Mouse (Mus musculus): ENCODE results near the gene Tex2. TPM values are rescaled to one million over a fixed set of nuclear protein-coding genes. Genes with fewer than 3 reads are reported as not detected.
A peak's percentile ranks its signal among the peaks of the same experiment; 100 is the strongest.

Tex2 gene
- total and polyA plus RNA-seq, 2 experiments from 2014 or later = 23.0 to 49.3 TPM

DNA sequence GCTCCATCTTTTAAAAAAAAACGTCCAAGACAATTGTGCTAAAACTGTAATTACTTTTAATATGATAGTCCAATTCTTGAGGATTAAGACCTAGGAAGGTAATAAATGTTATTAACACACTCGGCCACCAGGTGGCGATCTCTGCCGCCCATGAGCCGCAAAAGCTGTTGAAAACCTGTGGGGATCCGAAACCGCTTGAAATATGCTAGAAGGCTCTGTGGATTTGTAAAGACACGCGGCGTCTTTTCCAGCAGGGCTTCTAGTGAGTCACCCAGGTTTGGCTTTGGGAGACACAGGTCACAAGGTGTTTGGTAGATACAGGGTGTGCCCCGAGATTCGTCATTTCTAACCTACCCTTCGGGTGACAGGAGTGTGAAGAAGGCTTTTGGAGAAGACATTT, 35.1 kb upstream of the Tex2 start:
- H3K27ac ChIP-seq (ENCODE audit: low read depth, low read length) = no peak overlapping the region
- no peak overlapping the region for H3K4me3 ChIP-seq (ENCODE audit: low read depth, low read length)
- TF ChIP-seq CTCF (IDR thresholded peaks at IDR 0.05; ENCODE audit: low read depth) = peak; percentile 87
- DNase-seq (peak; percentile 87), ATAC-seq (no peak)
- WGBS = 24% methylated on average over 13 of the region's 13 CpGs
- H3K9ac ChIP-seq = no peak overlapping the region
- no peaks in the 10 kb centered on the region for H3K9me3 ChIP-seq (ENCODE audit: low read length)
- no peaks in the 10 kb centered on the region for H3K4me1 ChIP-seq (ENCODE audit: insufficient read depth)
- H3K4me2 ChIP-seq (ENCODE audit: low read depth) = no peak overlapping the region
- H3K36me3 ChIP-seq (ENCODE audit: insufficient read depth) = no peaks in the 10 kb centered on the region
- H3K27me3 ChIP-seq (ENCODE audit: insufficient read depth, low read length) = no peaks in the 10 kb centered on the region

DNA sequence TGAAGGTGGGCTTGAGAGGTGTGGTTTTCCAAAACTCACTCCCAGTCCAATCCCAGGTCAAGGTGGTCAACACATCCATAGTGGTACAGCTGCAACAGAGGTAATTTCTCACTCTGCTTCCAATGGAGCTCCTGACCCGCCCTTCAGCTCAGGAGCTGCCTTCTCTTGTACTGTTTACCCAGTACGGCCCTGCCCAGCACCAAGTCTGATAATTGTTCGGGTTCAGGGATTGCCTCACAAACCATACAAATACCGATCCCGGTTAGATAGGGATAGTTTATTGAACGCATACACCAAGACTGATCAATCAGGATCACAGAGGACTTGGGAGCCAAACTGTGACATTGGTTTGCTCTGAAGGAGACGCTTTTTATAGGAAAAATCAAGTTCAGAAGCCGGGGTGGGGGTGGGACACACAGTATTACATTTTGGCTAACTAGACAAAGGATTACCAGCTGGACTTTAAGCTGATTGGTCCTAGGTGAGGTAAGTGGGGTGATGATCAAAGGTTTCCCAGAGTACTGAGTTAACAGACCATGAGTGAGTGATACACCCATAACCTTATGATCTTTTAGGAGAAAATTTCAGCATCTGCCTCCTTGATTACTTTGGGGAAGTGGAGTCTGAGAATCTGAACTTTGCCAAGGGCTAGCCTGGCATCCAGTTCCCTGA, 29.9 kb upstream of the Tex2 start:
- H3K4me1 ChIP-seq (ENCODE audit: insufficient read depth) = peaks cover 11% of the 10 kb centered on the region; the same call in 1 of the 2 replicates
- H3K9me3 ChIP-seq (ENCODE audit: low read length) = no peaks in the 10 kb centered on the region
- H3K9ac ChIP-seq = no peak overlapping the region
- no peaks in the 10 kb centered on the region for H3K27me3 ChIP-seq (ENCODE audit: insufficient read depth, low read length)
- no peak overlapping the region for H3K4me3 ChIP-seq (ENCODE audit: low read depth, low read length)
- no peak for ATAC-seq
- no peak overlapping the region for H3K27ac ChIP-seq (ENCODE audit: low read depth, low read length)
- no peaks in the 10 kb centered on the region for H3K36me3 ChIP-seq (ENCODE audit: insufficient read depth)
- DNase-seq = no peak
- no peak for TF ChIP-seq CTCF (IDR thresholded peaks at IDR 0.05; ENCODE audit: low read depth)
- WGBS = 82% methylated on average over 8 of the region's 8 CpGs
- H3K4me2 ChIP-seq (ENCODE audit: low read depth) = no peak overlapping the region

DNA sequence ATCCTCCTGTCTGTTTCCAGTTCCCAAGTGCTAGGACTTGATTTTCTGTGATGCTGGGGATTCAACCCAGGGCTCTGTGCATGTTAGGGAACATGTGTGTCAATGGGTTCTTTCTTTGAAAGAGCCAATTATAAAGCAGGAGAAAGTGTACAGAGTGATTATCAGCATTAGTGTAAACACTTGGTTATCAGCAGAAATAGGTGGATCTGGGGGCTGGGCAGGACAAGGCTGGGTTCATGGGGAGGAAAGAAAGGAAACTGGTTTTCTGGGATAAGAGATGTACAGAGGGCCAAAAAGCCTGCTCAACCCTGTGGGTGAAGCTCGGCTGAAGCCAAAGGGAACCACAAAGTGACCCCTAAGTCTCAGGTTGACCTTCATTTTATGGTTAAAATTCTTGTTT, 28.4 kb upstream of the Tex2 start:
- Histone ChIP-seq H3K9ac (no peak overlapping the region), H3K27ac (ENCODE audit: low read depth, low read length) (no peak overlapping the region), H3K4me1 (ENCODE audit: insufficient read depth) (peaks cover 11% of the 10 kb centered on the region; the same call in 1 of the 2 replicates), H3K4me2 (ENCODE audit: low read depth) (no peak overlapping the region), H3K9me3 (ENCODE audit: low read length) (no peaks in the 10 kb centered on the region), H3K27me3 (ENCODE audit: insufficient read depth, low read length) (no peaks in the 10 kb centered on the region), H3K4me3 (ENCODE audit: low read depth, low read length) (no peak overlapping the region), H3K36me3 (ENCODE audit: insufficient read depth) (no peaks in the 10 kb centered on the region)
- no peak for DNase-seq
- 84% methylated on average over 1 of the region's 1 CpGs for WGBS
- ATAC-seq = no peak
- TF ChIP-seq CTCF (IDR thresholded peaks at IDR 0.05; ENCODE audit: low read depth) = no peak

- H3K4me2 ChIP-seq (ENCODE audit: low read depth) = no peak overlapping the region
- H3K4me3 ChIP-seq (ENCODE audit: low read depth, low read length) = no peak overlapping the region
- ATAC-seq = no peak
- no peak for TF ChIP-seq CTCF (IDR thresholded peaks at IDR 0.05; ENCODE audit: low read depth)
- H3K9me3 ChIP-seq (ENCODE audit: low read length) = no peaks in the 10 kb centered on the region
- peaks cover 11% of the 10 kb centered on the region; the same call in 1 of the 2 replicates for H3K4me1 ChIP-seq (ENCODE audit: insufficient read depth)
- no peak overlapping the region for H3K27ac ChIP-seq (ENCODE audit: low read depth, low read length)
- H3K9ac ChIP-seq = no peak overlapping the region
- 18% methylated on average over 9 of the region's 9 CpGs for WGBS
- H3K27me3 ChIP-seq (ENCODE audit: insufficient read depth, low read length) = no peaks in the 10 kb centered on the region
- DNase-seq = no peak
- H3K36me3 ChIP-seq (ENCODE audit: insufficient read depth) = no peaks in the 10 kb centered on the region
Observed at GRCm38 (mm10) chr11:106640059-106640458, 26.8 kb upstream of the Tex2 start.

DNA sequence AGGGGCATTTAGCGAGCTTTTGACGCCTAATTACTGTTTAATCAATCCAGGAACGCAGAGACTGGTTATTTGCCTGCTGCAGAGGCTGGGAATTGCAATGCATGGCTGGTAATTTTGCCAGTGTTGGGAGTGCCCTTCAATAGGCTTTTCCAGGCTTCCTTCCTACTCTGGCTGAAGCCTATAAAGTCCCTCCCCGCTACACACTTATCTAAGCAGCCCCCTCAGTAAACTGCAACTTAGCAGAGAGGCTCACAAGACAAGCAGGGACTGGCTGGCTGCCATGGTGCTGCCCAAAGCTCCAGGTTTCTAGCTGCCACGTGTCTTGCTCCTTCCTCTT, 26.1 kb upstream of the Tex2 start:
- no peak for TF ChIP-seq CTCF (IDR thresholded peaks at IDR 0.05; ENCODE audit: low read depth)
- DNase-seq (no peak), ATAC-seq (peak; percentile 87)
- no peaks in the 10 kb centered on the region for H3K27me3 ChIP-seq (ENCODE audit: insufficient read depth, low read length)
- no peak overlapping the region for H3K4me2 ChIP-seq (ENCODE audit: low read depth)
- 2% methylated on average over 5 of the region's 5 CpGs for WGBS
- no peak overlapping the region for H3K4me3 ChIP-seq (ENCODE audit: low read depth, low read length)
- no peak overlapping the region for H3K9ac ChIP-seq
- H3K27ac ChIP-seq (ENCODE audit: low read depth, low read length) = peak overlapping the region; percentile 57; the same call in 1 of the 2 replicates
- peaks cover 11% of the 10 kb centered on the region; the same call in 1 of the 2 replicates for H3K4me1 ChIP-seq (ENCODE audit: insufficient read depth)
- no peaks in the 10 kb centered on the region for H3K9me3 ChIP-seq (ENCODE audit: low read length)
- H3K36me3 ChIP-seq (ENCODE audit: insufficient read depth) = no peaks in the 10 kb centered on the region

GRCm38 (mm10) chr11:106638551-106639355, 25.5 kb upstream of the Tex2 start:
- Histone ChIP-seq H3K9me3 (ENCODE audit: low read length) (no peaks in the 10 kb centered on the region), H3K27me3 (ENCODE audit: insufficient read depth, low read length) (no peaks in the 10 kb centered on the region), H3K4me3 (ENCODE audit: low read depth, low read length) (no peak overlapping the region), H3K4me1 (ENCODE audit: insufficient read depth) (peaks cover 11% of the 10 kb centered on the region; the same call in 1 of the 2 replicates), H3K36me3 (ENCODE audit: insufficient read depth) (no peaks in the 10 kb centered on the region), H3K9ac (no peak overlapping the region), H3K27ac (ENCODE audit: low read depth, low read length) (peak overlapping the region; percentile 57), H3K4me2 (ENCODE audit: low read depth) (no peak overlapping the region)
- ATAC-seq (peak; percentile 58), DNase-seq (peak; percentile 61)
- no peak for TF ChIP-seq CTCF (IDR thresholded peaks at IDR 0.05; ENCODE audit: low read depth)
- WGBS = 20% methylated on average over 9 of the region's 9 CpGs

GRCm38 (mm10) chr11:106637754-106638153, 24.5 kb upstream of the Tex2 start:
- H3K36me3 ChIP-seq (ENCODE audit: insufficient read depth) = no peaks in the 10 kb centered on the region
- no peak overlapping the region for H3K27ac ChIP-seq (ENCODE audit: low read depth, low read length)
- no peak overlapping the region for H3K4me3 ChIP-seq (ENCODE audit: low read depth, low read length)
- WGBS = 20% methylated on average over 7 of the region's 7 CpGs
- H3K9me3 ChIP-seq (ENCODE audit: low read length) = no peaks in the 10 kb centered on the region
- H3K27me3 ChIP-seq (ENCODE audit: insufficient read depth, low read length) = no peaks in the 10 kb centered on the region
- ATAC-seq (no peak), DNase-seq (no peak)
- no peak overlapping the region for H3K4me2 ChIP-seq (ENCODE audit: low read depth)
- H3K9ac ChIP-seq = no peak overlapping the region
- no peak for TF ChIP-seq CTCF (IDR thresholded peaks at IDR 0.05; ENCODE audit: low read depth)
- peaks cover 11% of the 10 kb centered on the region; the same call in 1 of the 2 replicates for H3K4me1 ChIP-seq (ENCODE audit: insufficient read depth)
